Mouse (Mus musculus): Measurements from ENCODE around the gene Ntsr2. TPM values are rescaled to one million over a fixed set of nuclear protein-coding genes. Genes with fewer than 3 reads are reported as not detected.
"Not testable (repeated sequence)": the region's sequence is repeated elsewhere in the genome, so short reads cannot be mapped to it uniquely, and the experiment has no call there.

Gene Ntsr2
- total RNA-seq, 2 experiments from 2014 or later = 2.6 TPM

DNA sequence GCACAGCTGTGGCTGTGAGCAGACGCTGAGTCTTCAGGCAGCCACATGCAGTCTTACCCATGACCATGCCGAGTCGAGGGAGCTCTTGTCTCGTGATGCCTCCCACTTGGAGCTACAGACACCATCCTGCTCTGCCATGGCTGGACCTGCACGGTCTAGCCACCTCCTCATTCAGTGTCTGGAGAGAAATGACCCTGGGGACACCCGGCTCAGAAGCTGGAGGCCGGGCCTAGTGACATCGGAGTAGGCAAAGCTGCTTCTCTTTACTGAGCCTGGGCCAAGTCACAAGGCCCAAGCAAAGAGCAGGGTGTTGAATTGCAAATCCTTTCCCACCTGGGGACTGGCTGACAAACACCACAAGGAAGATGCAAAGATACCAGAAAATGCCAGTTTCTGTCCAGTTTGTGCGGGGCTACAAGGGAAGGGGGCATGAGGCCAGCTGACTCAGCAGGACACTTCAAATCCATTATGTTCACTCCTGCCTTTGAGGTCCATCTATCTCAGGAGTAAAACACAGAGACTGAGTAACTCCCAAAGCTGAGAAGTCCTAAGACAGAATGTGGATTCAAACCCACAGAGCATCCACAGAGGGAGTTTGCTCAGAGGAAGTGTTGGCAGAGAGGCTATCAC, 6.3 kb upstream of the Ntsr2 start:
- DNase-seq (ENCODE audit: low spot score) = peak; percentile 81

DNA sequence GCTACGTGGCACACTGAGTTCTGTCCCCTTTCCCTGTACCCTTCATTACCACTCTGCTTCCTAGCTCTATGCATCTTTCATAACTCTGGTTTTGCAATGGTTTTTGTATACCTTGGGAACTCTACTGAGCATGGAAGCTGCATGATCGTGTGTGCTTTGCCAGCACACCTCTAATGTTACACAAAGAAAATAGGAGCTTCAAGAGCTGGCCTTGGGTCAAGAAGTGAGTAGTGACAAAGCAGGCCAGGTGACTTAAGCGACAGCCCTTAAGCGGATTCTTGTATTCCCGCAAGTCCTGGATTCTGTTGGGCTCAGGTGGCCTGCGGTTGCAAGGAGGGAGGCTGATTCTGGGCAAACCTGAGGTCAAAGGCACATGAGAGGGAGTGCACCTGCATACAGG, 4.9 kb upstream of the Ntsr2 start:
- DNase-seq (ENCODE audit: low spot score) = no peak

GRCm38 (mm10) chr12:16649819-16650218, 3.4 kb upstream of the Ntsr2 start:
- DNase-seq (ENCODE audit: low spot score) = no peak

DNA sequence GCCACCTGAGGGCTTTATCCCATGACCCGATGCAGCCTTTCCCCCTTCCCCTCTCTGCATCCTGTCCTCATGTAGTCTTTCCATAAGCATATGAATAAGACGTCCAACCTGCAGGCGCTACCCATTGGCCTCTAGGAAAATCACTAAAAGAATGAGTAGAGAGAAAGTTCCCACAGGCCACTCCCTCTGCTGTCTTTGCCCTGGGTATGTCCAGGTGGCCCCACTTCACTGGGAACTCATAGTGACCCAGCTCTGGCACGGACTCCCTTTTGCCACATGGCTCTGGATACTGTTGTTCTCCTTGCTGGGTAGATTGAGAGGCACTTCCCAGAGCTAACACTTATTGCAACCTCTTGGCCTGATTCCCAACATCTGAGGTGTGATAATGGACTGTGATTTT, 2.4 kb downstream of the Ntsr2 start:
- no peak for DNase-seq (ENCODE audit: low spot score)

GRCm38 (mm10) chr12:16656906-16657875, 4.0 kb downstream of the Ntsr2 start:
- no peak for DNase-seq (ENCODE audit: low spot score)

DNA sequence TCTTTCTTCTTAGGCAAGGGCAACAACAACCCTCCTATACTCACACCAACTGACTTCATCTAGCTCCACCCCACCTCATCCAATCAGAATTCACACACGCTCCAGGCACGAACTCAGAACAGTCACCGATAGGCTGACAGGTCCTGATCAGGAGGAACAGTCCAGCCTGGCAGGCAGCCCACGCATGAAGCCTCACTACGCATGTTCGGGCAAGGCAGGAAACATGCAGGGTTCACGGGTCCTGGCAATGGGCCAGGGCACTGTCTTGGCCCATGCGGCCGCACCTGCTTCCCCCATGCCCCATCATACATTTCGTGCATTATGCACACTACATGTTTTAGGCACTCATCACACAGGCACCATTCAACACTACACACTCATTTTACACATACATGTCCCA, 8.3 kb downstream of the Ntsr2 start:
- no peak for DNase-seq (ENCODE audit: low spot score)

DNA sequence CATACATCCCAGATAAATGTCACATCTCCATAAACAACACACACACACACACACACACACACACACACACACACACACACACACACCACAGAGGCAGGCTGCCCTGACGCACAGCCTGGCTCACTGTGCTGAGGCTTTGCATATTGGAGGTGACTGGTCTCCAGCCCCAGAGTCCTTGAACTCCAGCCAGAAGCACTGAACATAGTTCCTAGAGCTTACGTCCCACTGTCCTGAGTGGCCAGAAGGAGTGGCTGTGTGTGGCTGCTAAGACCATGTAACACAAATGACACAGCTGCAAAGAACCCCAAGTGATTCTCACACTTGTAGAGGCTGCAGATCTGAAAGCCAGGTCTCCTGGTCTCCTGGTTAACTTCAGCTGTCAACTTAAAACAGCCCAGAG, 8.8 kb downstream of the Ntsr2 start:
- no peak for DNase-seq (ENCODE audit: low spot score)

DNA sequence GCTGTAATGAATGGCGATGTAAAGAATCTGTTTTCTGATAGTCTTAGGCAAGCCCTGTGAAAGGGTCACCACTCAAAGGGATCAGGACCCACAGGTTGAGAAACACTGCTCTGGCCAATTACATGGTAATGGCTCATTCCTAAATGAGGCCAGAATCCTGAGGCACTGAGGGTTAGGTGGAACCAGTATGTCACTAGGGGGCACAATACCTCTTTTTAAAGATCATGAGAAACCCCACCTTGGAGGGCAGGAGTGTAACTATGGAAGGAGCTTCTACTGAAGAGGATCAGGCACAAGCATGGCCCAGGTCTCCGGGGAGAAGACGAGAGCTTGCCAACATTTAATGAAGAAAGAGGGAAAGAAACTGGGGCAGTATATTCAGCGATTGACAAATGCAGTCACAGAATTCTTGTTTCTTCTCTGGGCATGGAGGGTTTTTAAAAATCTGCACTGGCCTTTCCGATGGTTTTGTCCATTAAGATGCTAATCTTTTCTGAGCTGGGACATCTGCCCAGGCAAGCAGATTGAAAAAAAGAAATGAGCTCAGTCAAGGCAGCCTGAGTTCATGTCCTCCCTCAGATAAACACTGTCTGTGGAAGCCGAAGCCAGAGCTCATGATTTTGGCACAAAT, 9.9 kb downstream of the Ntsr2 start:
- DNase-seq (ENCODE audit: low spot score) = no peak

- DNase-seq (ENCODE audit: low spot score) = no peak
Observed at GRCm38 (mm10) chr12:16665022-16665421, 11.8 kb downstream of the Ntsr2 start.

DNA sequence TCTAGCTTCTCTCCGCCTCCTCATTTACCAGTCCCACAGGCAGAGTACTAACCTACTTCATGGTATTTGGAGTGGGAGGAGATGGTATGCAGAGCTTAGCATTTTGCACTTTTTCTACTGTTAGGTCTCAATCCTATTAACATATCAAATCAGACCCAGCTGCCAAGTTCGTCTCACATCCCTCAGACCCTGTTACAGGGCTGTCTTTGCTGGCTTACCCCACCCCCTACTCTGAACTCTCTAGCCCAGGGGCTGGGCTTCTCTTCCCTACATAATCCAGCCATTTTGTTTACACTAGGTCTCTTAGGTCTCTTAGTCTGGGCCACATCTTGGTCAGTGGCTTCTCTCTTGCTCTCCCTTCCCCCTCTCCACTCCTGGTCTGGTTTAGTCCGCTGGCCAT, 16.0 kb downstream of the Ntsr2 start:
- DNase-seq (ENCODE audit: low spot score) = no peak

- no peak for DNase-seq (ENCODE audit: low spot score)
Observed at GRCm38 (mm10) chr12:16672246-16672645, 19.1 kb downstream of the Ntsr2 start.

GRCm38 (mm10) chr12:16690631-16691030, 37.4 kb downstream of the Ntsr2 start:
- DNase-seq (ENCODE audit: low spot score) = peak; percentile 17

- DNase-seq (ENCODE audit: low spot score) = no peak
Observed at GRCm38 (mm10) chr12:16694783-16695182, 41.6 kb downstream of the Ntsr2 start.

GRCm38 (mm10) chr12:16695252-16695651, 42.1 kb downstream of the Ntsr2 start:
- DNase-seq (ENCODE audit: low spot score) = not testable (repeated sequence)

- no peak for DNase-seq (ENCODE audit: low spot score)
Observed at GRCm38 (mm10) chr12:16696146-16696545, 43.0 kb downstream of the Ntsr2 start.

- DNase-seq (ENCODE audit: low spot score) = peak; percentile 65
Observed at GRCm38 (mm10) chr12:16698691-16699090, 45.5 kb downstream of the Ntsr2 start.

Other genes starting within 250 kb of the Ntsr2 start
- gene Lpin1, start 42.4 kb upstream of the Ntsr2 start, total RNA-seq (2021) = 100 to 1,000 TPM; 212 to 245 TPM
- 1 to 10 TPM in 1 of 2 experiments, under 1 TPM in 1; 0.43 to 3.9 TPM for gene Greb1, start 147.5 kb downstream of the Ntsr2 start, total RNA-seq (2021)
- 100 to 1,000 TPM; 143 to 161 TPM for gene E2f6, start 157.6 kb downstream of the Ntsr2 start, total RNA-seq (2021)
- 10 to 100 TPM; 71.6 to 89.3 TPM for gene Rock2, start 241.5 kb downstream of the Ntsr2 start, total RNA-seq (2021)